Mouse (Mus musculus): Measurements from ENCODE around the gene Fsd1l.

- TF ChIP-seq POLR2A (IDR thresholded peaks at IDR 0.05; ENCODE audit: insufficient read depth, low read length) (no peak), CTCF (IDR thresholded peaks at IDR 0.05; ENCODE audit: low read depth, low read length) (no peak), EP300 (IDR thresholded peaks at IDR 0.05; ENCODE audit: insufficient read depth, low read depth, low read length) (no peak)
These were observed 83.0 kb downstream of the Fsd1l start for GRCm38 (mm10) chr4:53714051-53714814.
